Mouse (Mus musculus) G1E (cell line): ENCODE results near the gene AI661453.

Experiments used
- CTCF ChIP-seq: IDR thresholded peaks from 2 replicates; pipeline ENCODE4 v1.5.1; 2012; ENCODE audit warnings: low read depth, low read length, inconsistent platforms, mixed read lengths
- GATA1 ChIP-seq: IDR thresholded peaks from 2 replicates; pipeline ENCODE4 v1.6.1; 2012; ENCODE audit warnings: borderline replicate concordance, low read length, inconsistent platforms, mixed read lengths
- POLR2AphosphoS5 ChIP-seq: IDR thresholded peaks from 2 replicates; pipeline ENCODE4 v1.6.1; 2012; ENCODE audit warnings: low read depth, low read length, inconsistent platforms; ENCODE audit not compliant: insufficient replicate concordance
- TAL1 ChIP-seq: conservative IDR thresholded peaks from 2 replicates; pipeline ENCODE4 v1.6.1; 2012; ENCODE audit warnings: low read depth, low read length, inconsistent platforms, mixed read lengths

DNA sequence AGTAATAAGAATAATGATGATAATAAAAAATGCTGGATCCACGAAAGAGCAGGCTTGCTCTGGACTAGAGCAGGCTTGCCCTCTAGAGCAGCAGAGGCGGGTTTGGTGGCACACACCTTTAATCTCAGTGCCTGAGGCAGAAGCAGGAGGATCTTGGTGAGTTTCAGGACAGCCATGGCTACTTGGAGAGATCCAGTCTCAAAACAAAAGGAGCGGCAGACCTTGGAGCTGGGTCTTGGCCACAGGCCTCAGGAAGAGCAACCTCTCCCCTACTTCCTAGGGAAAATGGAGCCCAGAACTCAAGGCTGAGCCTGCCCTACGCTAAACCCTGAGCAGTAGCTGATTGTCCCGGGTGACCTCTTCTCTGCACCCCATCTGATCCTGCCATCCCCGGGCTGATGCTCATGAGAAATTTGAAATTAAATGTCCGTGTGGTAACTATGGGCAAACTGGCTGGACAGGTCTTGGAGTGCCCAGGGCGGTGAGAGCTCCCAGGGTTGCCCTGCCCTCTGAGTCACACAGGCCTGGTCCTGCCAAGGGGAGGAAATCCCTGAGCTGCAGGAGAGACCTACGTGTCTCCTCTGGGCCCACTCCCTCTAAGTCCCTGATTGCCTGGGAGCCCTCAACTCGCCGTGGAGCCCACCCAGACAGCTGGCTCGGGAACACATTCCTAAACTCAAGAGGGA is 14.6 kb downstream of the AI661453 start:
- TF ChIP-seq TAL1 = no peak
- no peak for TF ChIP-seq CTCF
- TF ChIP-seq GATA1 = no peak
- TF ChIP-seq POLR2AphosphoS5 = no peak
